Comparison of ENCODE assay signal across 27 mouse cellular contexts in genomic region chr9:28909738-28910137, GRCm38 (mm10).
"Had no signal": no experiment of that assay in that cellular context is flagged by ENCODE, and none has a peak within 500 bp of the region (broad histone marks: within the 10 kb centered on the region; RNA-seq: fewer than 3 reads in every experiment).

No protein-coding gene starts in this region.

- H3K4me3 ChIP-seq: embryonic facial prominence, embryonic 10.5 days; embryonic facial prominence, embryonic 12.5 days; embryonic facial prominence, embryonic 13.5 days; embryonic facial prominence, embryonic 15.5 days; erythroblast, embryonic 14.5 days; forebrain, embryonic 10.5 days; forebrain, embryonic 12.5 days; forebrain, embryonic 13.5 days; forebrain, embryonic 15.5 days; gastrocnemius, adult 2 months; heart, adult 2 months; heart, embryonic 10.5 days; heart, embryonic 12.5 days had no signal

- ATAC-seq: forebrain, embryonic 13.5 days; forebrain, embryonic 14.5 days; forebrain, embryonic 15.5 days; forebrain, postnatal 0 days had no signal

- H3K9me3 ChIP-seq: embryonic facial prominence, embryonic 10.5 days; embryonic facial prominence, embryonic 12.5 days; embryonic facial prominence, embryonic 13.5 days; embryonic facial prominence, embryonic 15.5 days; forebrain, embryonic 10.5 days; forebrain, embryonic 12.5 days; forebrain, embryonic 13.5 days; forebrain, embryonic 15.5 days; heart, embryonic 10.5 days; heart, embryonic 12.5 days had no signal

- H3K27ac ChIP-seq: embryonic facial prominence, embryonic 10.5 days; embryonic facial prominence, embryonic 12.5 days; embryonic facial prominence, embryonic 13.5 days; embryonic facial prominence, embryonic 15.5 days; forebrain, embryonic 10.5 days; forebrain, embryonic 12.5 days; forebrain, embryonic 13.5 days; forebrain, embryonic 15.5 days; gastrocnemius, adult 2 months; heart, adult 2 months; heart, embryonic 10.5 days had no signal

- H3K27me3 ChIP-seq: embryonic facial prominence, embryonic 12.5 days; embryonic facial prominence, embryonic 13.5 days; embryonic facial prominence, embryonic 15.5 days; forebrain, embryonic 12.5 days; forebrain, embryonic 13.5 days; forebrain, embryonic 15.5 days; heart, embryonic 12.5 days had no signal

- H3K36me3 ChIP-seq: embryonic facial prominence, embryonic 10.5 days; embryonic facial prominence, embryonic 12.5 days; embryonic facial prominence, embryonic 13.5 days; embryonic facial prominence, embryonic 15.5 days; forebrain, embryonic 10.5 days; forebrain, embryonic 12.5 days; forebrain, embryonic 15.5 days; heart, embryonic 10.5 days; heart, embryonic 12.5 days had no signal

- H3K4me1 ChIP-seq: embryonic facial prominence, embryonic 10.5 days; embryonic facial prominence, embryonic 12.5 days; embryonic facial prominence, embryonic 13.5 days; embryonic facial prominence, embryonic 15.5 days; forebrain, embryonic 12.5 days; heart, embryonic 10.5 days; heart, embryonic 12.5 days had no signal

- DNase-seq: cerebellum, adult 9-10 months; cerebellum, adult 9-11 months; cerebellum, postnatal 10 days; cerebellum, postnatal 14 days; cerebellum, postnatal 25 days; cerebellum, postnatal 36 days; embryo, embryonic 11 days; forebrain, postnatal 0 days; gastrocnemius, adult 2 months; gastrocnemius, postnatal 10 days; gastrocnemius, postnatal 14 days; gastrocnemius, postnatal 25 days; gastrocnemius, postnatal 36 days; heart, adult 18-20 months; heart, adult 2 months had no signal

- H3K4me2 ChIP-seq: embryonic facial prominence, embryonic 12.5 days; embryonic facial prominence, embryonic 13.5 days; embryonic facial prominence, embryonic 15.5 days; forebrain, embryonic 12.5 days; forebrain, embryonic 13.5 days; forebrain, embryonic 15.5 days; heart, embryonic 12.5 days had no signal

- H3K9ac ChIP-seq: embryonic facial prominence, embryonic 12.5 days; embryonic facial prominence, embryonic 13.5 days; embryonic facial prominence, embryonic 15.5 days; forebrain, embryonic 12.5 days; forebrain, embryonic 13.5 days; forebrain, embryonic 15.5 days; forebrain, postnatal 0 days; heart, embryonic 12.5 days had no signal
